Mouse (Mus musculus): ENCODE measurements around the gene Rgl1.
"Not testable (repeated sequence)": the region's sequence is repeated elsewhere in the genome, so short reads cannot be mapped to it uniquely, and the experiment has no call there.

The Rgl1 gene

DNA sequence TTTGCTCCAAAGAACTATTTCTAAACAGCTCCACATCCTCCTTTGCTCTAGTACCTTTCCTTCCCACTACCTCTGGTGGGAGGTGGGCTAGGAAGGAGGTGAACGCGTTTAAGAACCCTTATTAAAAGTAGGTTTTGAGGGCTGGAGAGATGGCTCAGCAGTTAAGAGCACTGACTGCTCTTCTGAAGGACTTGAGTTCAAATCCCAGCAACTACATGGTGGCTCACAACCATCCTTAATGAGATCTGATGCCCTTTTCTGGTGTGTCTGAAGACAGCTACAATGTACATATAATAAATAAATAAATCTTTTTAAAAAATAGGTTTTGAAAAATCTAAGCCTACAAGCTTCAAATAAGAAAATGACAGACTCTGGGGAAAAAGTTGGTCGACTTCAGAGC lies 19.3 kb upstream of the Rgl1 start:
- in situ Hi-C loops (cut with MboI, MseI), result not testable (repeated sequence)

DNA sequence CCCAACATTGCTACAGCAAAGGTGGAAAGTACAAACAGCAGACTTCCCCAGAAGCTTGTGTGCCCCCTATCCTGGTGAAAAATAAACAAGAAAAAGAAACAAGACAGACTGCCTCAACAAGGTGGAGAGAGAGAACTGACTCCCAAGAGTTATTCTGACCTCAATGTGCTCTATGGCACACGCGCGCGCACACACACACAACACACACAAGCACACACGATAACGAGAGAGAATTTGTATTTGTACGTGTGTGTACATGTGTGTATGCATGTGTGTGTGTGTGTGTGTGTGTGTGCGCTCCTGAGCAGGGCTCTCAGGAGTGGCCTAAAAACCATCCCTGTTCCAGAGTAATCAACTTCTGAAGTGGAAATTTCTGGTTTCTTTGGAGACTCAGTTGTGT lies 18.5 kb upstream of the Rgl1 start:
- in situ Hi-C loops (cut with MboI, MseI), result no loop called here

DNA sequence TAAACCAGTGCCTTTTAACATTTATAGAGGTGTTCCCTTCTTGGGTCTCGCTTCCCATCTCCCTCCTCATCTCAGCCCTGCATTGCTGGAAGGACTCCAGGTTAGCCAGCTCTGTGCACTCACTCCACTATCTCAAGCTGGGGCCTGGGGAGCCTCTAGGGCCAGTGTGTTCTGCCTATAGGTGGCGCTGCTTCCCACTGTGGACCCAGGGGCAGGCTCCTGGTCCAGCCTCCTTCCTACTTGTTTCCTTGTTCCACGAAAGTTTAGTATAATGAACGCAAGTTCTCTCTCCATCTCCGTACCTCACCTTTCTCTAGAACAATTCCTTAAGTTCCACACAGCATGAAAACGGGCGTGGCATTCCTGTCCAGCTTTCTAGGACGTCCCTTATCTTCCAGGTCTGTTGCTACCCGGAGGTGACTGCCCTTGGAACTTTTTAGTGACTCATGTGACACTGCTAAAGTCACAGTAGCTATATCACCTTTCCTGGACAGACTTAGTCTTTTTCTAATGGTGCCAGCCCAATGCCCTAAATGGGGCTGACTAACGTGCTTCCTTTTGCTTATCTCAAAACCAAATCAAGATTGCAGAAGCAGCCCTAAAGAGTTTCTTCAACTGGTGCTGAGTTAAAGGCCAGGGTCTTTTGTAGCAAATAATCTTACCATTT lies 13.1 kb upstream of the Rgl1 start:
- in situ Hi-C loops (cut with MboI, MseI), result no loop called here

DNA sequence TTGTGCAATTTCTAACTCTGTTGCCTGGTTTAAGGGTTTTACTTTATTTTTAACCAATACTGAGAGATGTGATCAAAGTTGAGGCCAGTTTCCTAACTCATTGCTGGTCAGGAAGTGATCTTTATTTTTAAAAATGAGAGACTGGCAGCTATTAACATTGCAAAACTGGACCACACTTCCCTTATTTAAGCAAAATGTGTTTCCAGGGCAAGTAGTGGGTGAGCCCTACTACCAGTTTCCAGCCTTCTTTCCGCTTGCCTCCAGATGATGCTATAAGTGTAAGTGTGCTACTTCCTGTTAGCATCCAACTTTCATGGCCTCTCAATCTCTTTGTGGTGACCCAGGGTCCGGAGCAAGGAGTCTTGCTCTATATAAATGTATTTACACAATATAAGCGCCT lies 8.4 kb upstream of the Rgl1 start:
- in situ Hi-C loops (cut with MboI, MseI), result not testable (repeated sequence)

DNA sequence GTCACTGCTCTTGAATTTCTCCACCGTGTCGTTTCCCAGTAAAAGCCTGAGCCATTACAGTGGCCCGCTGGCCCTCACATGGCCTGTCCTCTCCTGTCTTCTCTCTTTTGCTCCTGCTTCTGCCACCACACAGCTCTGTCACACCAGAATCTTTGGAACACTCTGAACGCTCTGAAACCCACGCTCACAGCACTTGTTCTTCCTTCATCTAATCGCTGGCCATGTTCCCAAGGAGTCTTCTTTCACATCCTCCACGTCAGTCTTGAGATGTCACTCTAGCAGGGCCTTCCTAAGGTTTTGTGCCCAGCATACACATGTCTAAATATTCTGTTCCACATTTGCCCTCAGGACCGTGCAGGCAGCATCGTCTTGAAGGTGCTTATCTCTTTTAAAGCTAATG lies 4.9 kb upstream of the Rgl1 start:
- in situ Hi-C loops (cut with MboI, MseI), result no loop called here

GRCm38 (mm10) chr1:152767749-152768488 lies 1.8 kb upstream of the Rgl1 start:
- in situ Hi-C loops (cut with MboI, MseI), result no loop called here

- in situ Hi-C loops (cut with MboI, MseI), result no loop called here
These were observed 925 bp upstream of the Rgl1 start for GRCm38 (mm10) chr1:152766804-152767748.

GRCm38 (mm10) chr1:152761791-152762190 lies 4.4 kb downstream of the Rgl1 start:
- in situ Hi-C loops (cut with MboI, MseI), result no loop called here

GRCm38 (mm10) chr1:152750312-152750965 lies 15.7 kb downstream of the Rgl1 start, which contains the start of gene Apobec4:
Apobec4 (plus strand) TSS chr1:152750551.
- in situ Hi-C loops (cut with MboI, MseI), result no loop called here

DNA sequence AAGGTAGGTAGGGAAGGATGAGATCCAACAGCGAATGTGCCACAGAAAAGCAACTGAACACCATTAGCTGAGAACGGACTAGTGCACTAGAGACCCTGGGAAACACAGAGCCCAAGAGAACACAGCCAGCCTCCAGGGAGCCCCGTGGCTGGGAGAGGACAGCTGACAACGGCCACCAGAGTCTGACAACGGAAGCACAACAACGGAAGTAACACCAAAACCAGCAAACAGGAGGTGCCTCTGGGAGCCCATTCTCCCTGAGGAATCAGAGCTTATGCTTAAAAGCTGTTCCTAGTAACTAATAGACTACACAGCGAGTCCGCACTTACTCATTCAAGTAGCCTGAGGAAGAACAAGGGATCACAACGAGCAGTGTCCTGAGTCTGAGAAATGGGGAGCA lies 16.9 kb downstream of the Rgl1 start:
- in situ Hi-C loops (cut with MboI, MseI), result no loop called here

- in situ Hi-C loops (cut with MboI, MseI), result no loop called here
These were observed 19.7 kb downstream of the Rgl1 start for GRCm38 (mm10) chr1:152746426-152746825.

DNA sequence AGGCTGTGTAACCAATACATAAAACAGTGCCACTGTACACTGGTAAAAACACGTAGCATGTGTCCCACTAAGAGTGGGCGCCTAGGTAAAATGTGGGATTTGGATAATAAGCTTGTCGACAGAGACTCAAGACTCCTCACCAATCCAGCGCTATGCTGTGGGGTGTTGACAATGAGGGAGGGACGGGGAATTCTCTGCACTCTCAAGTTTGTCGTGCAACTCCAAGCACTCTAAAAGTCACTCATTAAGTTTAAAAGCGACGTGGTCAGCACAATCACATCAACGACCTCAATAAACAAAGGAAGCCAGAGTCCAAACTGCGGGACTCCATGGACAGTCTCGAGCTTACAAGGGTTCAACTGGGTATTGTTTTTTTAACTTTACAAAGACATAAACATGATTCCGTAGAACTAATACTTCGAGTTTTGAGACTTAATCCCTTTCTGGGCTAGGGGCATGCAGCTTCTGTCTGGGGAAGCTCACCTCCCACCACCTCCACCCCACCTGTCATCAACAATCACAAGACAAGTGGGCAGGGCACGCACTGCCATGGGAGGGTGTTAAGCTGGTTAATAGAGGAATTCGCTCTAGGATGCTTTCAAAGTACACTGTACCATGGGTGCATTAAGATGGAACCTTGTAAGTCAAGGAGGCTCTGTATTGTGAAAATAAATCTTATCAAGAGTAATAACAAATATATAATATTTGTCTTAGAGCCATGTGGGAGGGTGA lies 22.9 kb downstream of the Rgl1 start:
- in situ Hi-C loops (cut with MboI, MseI), result loop anchor here (5.0 kb wide), 1 partner anchor 216 kb away; no protein-coding TSS in a partner anchor

- in situ Hi-C loops (cut with MboI, MseI), result no loop called here
These were observed 26.8 kb downstream of the Rgl1 start for GRCm38 (mm10) chr1:152739374-152739773.

DNA sequence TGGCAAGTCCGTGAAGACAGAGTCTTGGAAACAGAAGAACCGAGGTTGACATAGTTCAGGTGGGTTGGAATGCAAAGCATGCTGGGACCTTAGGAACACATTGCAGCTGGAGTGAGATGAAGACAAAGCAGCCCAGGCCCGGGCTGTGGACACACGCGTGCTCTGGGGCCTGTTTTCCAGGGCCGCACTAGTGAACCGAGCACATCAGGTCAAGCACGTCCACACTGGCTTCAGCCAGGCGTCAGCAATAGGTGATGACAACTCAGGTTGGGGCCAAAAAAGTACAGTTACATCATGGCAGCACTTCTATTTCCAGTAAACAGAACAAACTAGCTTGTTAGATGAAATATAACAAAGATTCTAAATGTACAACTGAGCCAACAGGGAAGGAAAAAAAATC lies 27.4 kb downstream of the Rgl1 start:
- in situ Hi-C loops (cut with MboI, MseI), result no loop called here

- in situ Hi-C loops (cut with MboI, MseI), result no loop called here
These were observed 38.4 kb downstream of the Rgl1 start for GRCm38 (mm10) chr1:152727604-152728236.

DNA sequence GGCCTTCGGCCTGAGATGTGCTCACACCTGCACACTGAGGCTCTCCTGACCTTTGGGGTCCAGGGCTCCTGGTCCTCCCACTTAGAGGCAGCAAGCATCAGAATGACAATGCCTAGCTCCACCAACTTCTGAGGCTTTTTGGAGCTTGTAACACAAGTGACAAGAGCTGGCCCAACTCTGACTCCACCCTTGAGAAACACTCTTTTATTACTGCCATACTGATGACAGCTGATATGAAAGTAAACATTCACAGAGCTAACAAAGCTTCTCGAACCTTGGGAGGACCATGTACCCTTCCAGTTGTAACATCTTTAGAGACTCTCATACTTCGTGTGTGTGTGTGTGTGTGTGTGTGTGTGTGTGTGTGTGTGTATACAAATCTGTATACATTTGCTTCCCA lies 40.1 kb downstream of the Rgl1 start:
- in situ Hi-C loops (cut with MboI, MseI), result no loop called here

DNA sequence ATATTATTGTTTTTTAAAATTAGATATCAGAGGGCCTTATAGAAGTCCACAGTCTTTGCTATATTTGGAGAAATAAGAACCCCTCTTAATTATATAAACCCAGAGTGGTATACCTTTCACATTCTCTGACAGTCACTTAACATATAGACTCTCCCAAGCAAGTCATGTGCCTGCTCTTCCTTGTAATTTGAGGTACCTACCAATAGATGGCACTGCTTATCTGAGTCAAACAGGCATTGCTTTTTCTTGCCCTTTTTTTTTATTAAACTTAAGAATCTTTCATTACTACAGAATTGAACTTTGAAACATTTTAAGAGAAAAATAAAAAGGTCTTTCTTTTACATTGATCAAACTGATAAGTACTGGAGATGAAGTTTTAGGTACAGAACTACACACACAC lies 41.9 kb downstream of the Rgl1 start:
- in situ Hi-C loops (cut with MboI, MseI), result no loop called here

DNA sequence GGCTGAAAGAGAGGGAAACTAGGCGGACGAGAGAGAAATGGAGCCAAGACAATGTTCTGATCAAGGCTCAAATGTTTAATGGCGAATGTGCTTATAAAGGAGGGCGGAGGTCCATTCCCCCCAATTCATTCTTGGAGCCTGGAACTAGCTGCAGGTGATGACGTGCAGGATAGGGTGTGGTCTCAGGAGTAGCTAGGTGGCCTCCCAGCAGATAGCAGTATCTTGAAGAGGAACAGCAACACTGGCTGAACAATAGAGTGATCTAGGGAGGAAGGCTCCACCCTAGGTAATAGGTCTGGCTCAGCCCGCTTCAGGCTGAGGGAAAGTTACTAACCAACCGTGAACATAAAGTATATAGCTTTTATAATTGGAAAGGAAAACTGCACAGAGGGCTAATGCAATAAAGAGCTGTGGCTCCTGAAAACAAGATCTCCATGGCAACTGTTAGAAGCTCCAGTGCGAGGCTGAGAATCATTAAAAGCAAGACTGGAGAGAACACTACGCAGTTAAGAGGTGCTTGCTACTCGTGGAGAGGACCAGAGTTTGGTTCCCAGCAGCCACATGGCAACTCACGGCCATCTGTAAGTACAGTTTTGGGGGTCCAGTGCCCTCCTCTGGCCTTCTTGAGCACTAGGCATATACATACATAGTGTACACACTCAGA lies 44.5 kb downstream of the Rgl1 start:
- in situ Hi-C loops (cut with MboI, MseI), result no loop called here

DNA sequence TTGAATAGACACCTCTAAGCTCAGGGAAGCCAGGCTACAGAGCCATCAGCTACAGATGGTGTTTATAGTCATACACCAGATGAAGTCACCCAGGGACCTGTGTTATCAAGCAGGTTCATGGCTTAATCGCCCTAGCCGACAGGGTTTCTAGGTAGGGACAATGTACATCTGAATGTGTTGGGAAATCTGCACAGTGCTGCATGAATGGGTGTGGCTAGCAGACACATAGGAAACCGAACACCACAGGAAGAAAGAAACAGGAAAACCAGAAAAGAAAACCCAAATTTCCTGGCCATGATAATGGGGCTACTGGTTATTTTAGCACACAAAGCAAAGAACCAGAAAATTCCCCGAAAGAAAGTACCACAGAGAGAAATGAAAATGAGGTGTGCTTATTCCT lies 45.2 kb downstream of the Rgl1 start:
- in situ Hi-C loops (cut with MboI, MseI), result no loop called here

DNA sequence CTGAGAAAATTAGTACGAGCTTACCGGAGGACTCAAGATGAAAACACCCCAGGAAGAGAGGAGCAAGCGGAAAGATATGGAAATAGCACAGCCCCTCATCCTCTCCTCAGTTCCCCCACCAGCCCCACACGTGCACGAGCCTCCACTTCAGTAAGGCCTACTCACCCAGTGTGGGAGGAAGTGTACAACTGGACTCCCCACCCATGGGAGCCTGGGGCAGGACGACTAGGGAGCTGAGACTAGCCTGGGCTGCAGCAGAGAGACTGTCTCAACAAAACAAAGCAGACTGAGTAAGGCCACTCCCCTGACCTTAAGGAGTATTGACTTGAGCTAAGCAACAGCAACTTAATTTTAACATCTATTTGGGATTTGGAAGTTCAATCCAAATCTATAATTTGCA lies 48.0 kb downstream of the Rgl1 start:
- in situ Hi-C loops (cut with MboI, MseI), result no loop called here
